Mouse (Mus musculus): ENCODE data around the gene Afmid.

Afmid gene

DNA sequence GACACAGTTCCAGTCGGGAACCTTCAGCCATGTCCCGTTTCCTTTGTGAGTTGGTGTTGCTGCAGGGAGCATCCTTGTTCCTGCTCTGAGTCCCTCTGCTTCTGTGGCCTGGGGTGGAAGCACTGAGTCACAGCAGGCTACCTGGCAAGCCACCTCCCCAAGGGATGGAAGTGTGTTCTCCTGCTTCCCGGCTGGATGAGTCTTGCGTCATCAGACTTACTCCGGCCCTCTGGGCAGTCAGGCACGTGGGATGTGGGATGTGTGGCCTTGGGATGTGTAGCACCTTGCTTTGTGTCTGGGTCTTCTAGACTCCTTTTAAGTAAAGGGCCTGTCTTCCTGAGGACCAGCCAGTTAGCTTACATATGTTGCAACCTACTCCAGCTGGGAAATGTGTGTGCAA lies 54.0 kb downstream of the Afmid start:
- in situ Hi-C loops (cut with MboI): no loop called here

- in situ Hi-C loops (cut with MboI): no loop called here
These were observed 54.7 kb downstream of the Afmid start for GRCm38 (mm10) chr11:117880336-117880976.

DNA sequence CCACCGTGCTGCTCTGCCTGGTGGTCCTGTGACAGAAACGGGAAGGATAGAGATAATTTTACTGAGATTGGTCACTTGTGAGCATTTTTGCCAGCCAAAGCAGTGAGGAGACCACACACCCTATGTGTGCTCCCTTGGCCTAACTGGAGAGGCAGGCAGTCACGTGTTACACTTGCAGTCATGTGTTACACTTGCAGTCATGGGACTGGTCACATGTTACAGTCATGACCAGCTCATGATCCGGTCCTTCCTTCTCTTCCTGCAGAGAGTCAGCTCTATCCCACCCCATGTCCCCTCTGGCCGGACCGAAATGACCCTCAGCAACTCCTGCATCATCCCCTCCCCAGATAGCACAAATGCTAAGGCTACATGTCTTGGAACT lies 55.2 kb downstream of the Afmid start:
- in situ Hi-C loops (cut with MboI): no loop called here

DNA sequence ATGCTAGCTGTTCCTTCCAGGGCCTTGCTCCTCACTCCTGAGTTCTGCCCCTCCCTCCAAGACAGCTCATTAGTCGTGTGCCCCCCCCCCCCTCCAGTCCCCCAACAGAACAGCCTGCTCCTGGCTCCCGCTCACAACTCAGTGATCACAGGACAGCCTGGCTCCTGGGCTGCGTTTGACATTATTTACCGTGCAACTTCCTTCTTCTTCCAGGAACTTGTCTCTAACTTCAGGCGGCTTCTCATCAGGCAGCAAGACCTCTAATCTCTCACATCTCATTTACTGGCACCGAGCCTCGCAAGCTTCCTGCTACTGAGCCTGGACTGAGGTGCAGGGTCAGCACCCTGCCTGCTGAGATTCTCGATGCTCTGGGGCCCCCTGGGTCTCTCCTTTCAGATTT lies 56.1 kb downstream of the Afmid start:
- in situ Hi-C loops (cut with MboI): no loop called here

- in situ Hi-C loops (cut with MboI): no loop called here
These were observed 56.5 kb downstream of the Afmid start for GRCm38 (mm10) chr11:117882208-117882607.

- in situ Hi-C loops (cut with MboI): no loop called here
These were observed 60.3 kb downstream of the Afmid start for GRCm38 (mm10) chr11:117886000-117886399.

DNA sequence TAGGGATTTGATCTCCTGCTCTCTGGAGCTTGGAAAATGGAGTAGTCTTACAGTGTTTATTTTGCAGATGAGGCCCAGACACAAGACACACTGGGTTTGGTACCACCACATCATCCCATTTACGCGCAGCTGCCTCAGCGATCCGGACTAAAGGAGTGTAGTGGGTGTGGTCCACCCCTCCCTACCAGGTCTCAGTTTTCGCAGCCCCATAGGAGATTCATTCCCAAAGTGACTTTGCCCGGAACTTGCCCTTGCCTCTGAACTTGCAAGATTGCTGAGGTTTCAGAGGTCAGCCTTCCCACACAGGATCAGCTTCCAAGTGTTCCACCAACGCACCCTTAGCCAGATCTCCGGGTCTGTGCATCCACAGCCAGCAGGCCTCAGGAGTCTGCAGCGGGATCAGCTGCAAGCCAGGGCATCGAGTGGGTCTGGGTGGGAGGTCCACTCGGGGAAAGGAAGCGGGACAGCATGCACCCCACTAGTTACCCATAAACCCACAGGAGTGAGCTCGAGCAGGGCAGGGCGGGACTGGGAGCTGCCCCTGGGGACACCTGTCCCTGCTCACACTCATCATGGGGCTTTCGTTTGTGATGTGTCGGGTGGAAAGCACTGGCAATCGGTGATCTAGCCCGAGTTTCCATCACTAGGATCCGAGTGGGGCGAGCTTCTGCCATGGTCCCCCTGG lies 62.6 kb downstream of the Afmid start:
- in situ Hi-C loops (cut with MboI): no loop called here

DNA sequence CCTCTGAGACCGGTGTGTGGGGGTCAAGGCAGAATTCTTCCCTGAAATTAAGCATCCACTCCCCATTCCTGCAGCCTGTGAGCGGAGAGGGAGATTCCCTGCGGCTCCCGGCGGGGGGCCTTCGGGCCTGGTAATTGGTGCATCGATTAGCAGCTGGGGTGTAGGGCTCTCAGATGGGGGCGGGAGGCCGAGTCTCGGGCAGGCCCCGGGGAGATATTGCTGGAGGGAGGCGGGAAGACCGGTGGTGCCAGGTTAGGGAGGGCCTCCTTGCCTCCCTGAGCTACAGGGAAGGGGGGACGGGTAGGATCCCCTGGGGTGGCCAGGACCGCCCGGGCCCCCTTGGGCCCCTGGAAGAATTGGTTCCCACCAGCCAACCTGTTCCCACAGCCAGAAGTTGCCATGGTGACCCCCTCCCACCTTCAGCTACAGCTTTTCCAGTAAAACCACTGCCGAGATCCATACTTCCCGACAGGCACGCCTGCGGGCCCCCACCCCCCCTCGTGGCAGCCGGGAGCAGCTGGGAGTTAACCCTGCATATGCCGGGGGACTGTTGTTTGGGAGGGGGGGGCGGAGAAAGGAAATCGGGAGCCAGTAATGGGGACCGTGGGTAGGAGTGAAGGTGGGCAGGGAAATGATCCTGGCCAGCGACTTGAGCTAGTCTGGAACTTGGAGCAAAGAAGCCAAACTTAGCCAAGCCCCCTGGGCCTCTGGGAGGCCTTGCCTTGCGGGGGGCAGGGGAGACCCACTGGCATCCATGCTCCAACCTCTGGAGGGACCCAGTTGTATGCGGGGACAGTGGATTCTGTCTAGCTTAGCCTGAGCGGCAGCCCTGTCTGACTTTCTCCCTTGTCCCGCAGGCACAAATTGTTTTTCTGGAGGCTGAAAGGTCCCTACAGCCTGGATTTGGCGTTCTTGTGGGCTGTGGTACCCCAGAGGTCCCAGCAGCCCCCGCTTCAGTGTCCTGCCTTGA lies 63.4 kb downstream of the Afmid start:
- in situ Hi-C loops (cut with MboI): no loop called here

All from mature B cell (primary cell).